Mouse (Mus musculus): ENCODE data around the gene Bicral. TPM values are rescaled to one million over a fixed set of nuclear protein-coding genes. Genes with fewer than 3 reads are reported as not detected.

Bicral gene
- total RNA-seq, 2 experiments from 2014 or later = 64.6 to 68.4 TPM

- ATAC-seq (replicated peaks; ENCODE audit: low FRiP score, poor library complexity, severe bottlenecking) = no peak
Measured at GRCm38 (mm10) chr17:46771616-46772015, 86.7 kb downstream of the Bicral start.

- ATAC-seq (replicated peaks; ENCODE audit: low FRiP score, poor library complexity, severe bottlenecking) = no peak
Measured at GRCm38 (mm10) chr17:46771025-46771424, 87.3 kb downstream of the Bicral start.

- no peak for ATAC-seq (replicated peaks; ENCODE audit: low FRiP score, poor library complexity, severe bottlenecking)
Measured at GRCm38 (mm10) chr17:46770546-46770945, 87.7 kb downstream of the Bicral start.

GRCm38 (mm10) chr17:46767868-46768267 is 90.4 kb downstream of the Bicral start:
- no peak for ATAC-seq (replicated peaks; ENCODE audit: low FRiP score, poor library complexity, severe bottlenecking)

- 0 out of 2 replicates have a peak, but pooled peaks have one; percentile 26 for ATAC-seq (replicated peaks; ENCODE audit: low FRiP score, poor library complexity, severe bottlenecking)
Measured at GRCm38 (mm10) chr17:46764916-46765315, 93.4 kb downstream of the Bicral start.

- ATAC-seq (replicated peaks; ENCODE audit: low FRiP score, poor library complexity, severe bottlenecking) = no peak
Measured at GRCm38 (mm10) chr17:46763544-46763943, 94.7 kb downstream of the Bicral start, which contains the start of gene Ptcra. Gene Ptcra (minus strand): TSS chr17:46763712.

- ATAC-seq (replicated peaks; ENCODE audit: low FRiP score, poor library complexity, severe bottlenecking) = no peak
Measured at GRCm38 (mm10) chr17:46758753-46759152, 99.5 kb downstream of the Bicral start.

GRCm38 (mm10) chr17:46751794-46752556 is 106.3 kb downstream of the Bicral start, which contains the start of gene Cnpy3:
Gene Cnpy3 (minus strand): TSS chr17:46752214.
- ATAC-seq (replicated peaks; ENCODE audit: low FRiP score, poor library complexity, severe bottlenecking) = peak; percentile 99

- ATAC-seq (replicated peaks; ENCODE audit: low FRiP score, poor library complexity, severe bottlenecking) = no peak
Measured at GRCm38 (mm10) chr17:46751056-46751793, 107.1 kb downstream of the Bicral start.

GRCm38 (mm10) chr17:46750580-46750979 is 107.7 kb downstream of the Bicral start:
- no peak for ATAC-seq (replicated peaks; ENCODE audit: low FRiP score, poor library complexity, severe bottlenecking)

GRCm38 (mm10) chr17:46749282-46749681 is 109.0 kb downstream of the Bicral start:
- no peak for ATAC-seq (replicated peaks; ENCODE audit: low FRiP score, poor library complexity, severe bottlenecking)

Other genes starting within 250 kb of the Bicral start
- not detected in 2 replicates for gene Ptk7, start 229.0 kb downstream of the Bicral start, total RNA-seq (2015; ENCODE audit: low replicate concordance)
- gene Ptk7, start 229.0 kb downstream of the Bicral start, total RNA-seq (2017; ENCODE audit: low replicate concordance) = 0.30 TPM in 1 of 2 replicates, not detected in the other
- gene Klc4, start 212.5 kb downstream of the Bicral start, total RNA-seq (2015; ENCODE audit: low replicate concordance) = 1.3 and 2.9 TPM in 2 replicates
- gene Klc4, start 212.5 kb downstream of the Bicral start, total RNA-seq (2017; ENCODE audit: low replicate concordance) = 4.5 and 5.5 TPM in 2 replicates
- 5.8 and 10.9 TPM in 2 replicates for gene Mrpl2, start 212.3 kb downstream of the Bicral start, total RNA-seq (2015; ENCODE audit: low replicate concordance)
- 12.5 and 13.3 TPM in 2 replicates for gene Mrpl2, start 212.3 kb downstream of the Bicral start, total RNA-seq (2017; ENCODE audit: low replicate concordance)
- gene Cul7, start 208.1 kb downstream of the Bicral start, total RNA-seq (2015; ENCODE audit: low replicate concordance) = 1.7 TPM in 1 of 2 replicates, not detected in the other
- 0.30 and 0.39 TPM in 2 replicates for gene Cul7, start 208.1 kb downstream of the Bicral start, total RNA-seq (2017; ENCODE audit: low replicate concordance)
- gene Rrp36, start 184.1 kb downstream of the Bicral start, total RNA-seq (2015; ENCODE audit: low replicate concordance) = 2.5 TPM in 1 of 2 replicates, not detected in the other
- 8.6 and 23.7 TPM in 2 replicates for gene Rrp36, start 184.1 kb downstream of the Bicral start, total RNA-seq (2017; ENCODE audit: low replicate concordance)
- gene Mea1, start 179.7 kb downstream of the Bicral start, total RNA-seq (2015; ENCODE audit: low replicate concordance) = 15.1 and 22.6 TPM in 2 replicates
- 4.2 and 10.9 TPM in 2 replicates for gene Mea1, start 179.7 kb downstream of the Bicral start, total RNA-seq (2017; ENCODE audit: low replicate concordance)
- 16.9 and 23.1 TPM in 2 replicates for gene Klhdc3, start 177.6 kb downstream of the Bicral start, total RNA-seq (2015; ENCODE audit: low replicate concordance)
- 5.1 and 17.2 TPM in 2 replicates for gene Klhdc3, start 177.6 kb downstream of the Bicral start, total RNA-seq (2017; ENCODE audit: low replicate concordance)
- gene Ppp2r5d, start 153.4 kb downstream of the Bicral start, total RNA-seq (2015; ENCODE audit: low replicate concordance) = 15.1 and 18.4 TPM in 2 replicates
- gene Ppp2r5d, start 153.4 kb downstream of the Bicral start, total RNA-seq (2017; ENCODE audit: low replicate concordance) = 17.1 and 22.8 TPM in 2 replicates
- gene Pex6, start 147.0 kb downstream of the Bicral start, total RNA-seq (2015; ENCODE audit: low replicate concordance) = 1.1 TPM in 1 of 2 replicates, not detected in the other
- gene Pex6, start 147.0 kb downstream of the Bicral start, total RNA-seq (2017; ENCODE audit: low replicate concordance) = 1.8 and 4.2 TPM in 2 replicates
- not detected in 2 replicates for gene Gnmt, start 129.3 kb downstream of the Bicral start, total RNA-seq (2015; ENCODE audit: low replicate concordance)
- not detected in 2 replicates for gene Gnmt, start 129.3 kb downstream of the Bicral start, total RNA-seq (2017; ENCODE audit: low replicate concordance)
- 3.4 and 3.6 TPM in 2 replicates for gene Cnpy3, start 106.3 kb downstream of the Bicral start, total RNA-seq (2015; ENCODE audit: low replicate concordance)
- 7.2 and 7.7 TPM in 2 replicates for gene Cnpy3, start 106.3 kb downstream of the Bicral start, total RNA-seq (2017; ENCODE audit: low replicate concordance)
- not detected in 2 replicates for gene Ptcra, start 94.8 kb downstream of the Bicral start, total RNA-seq (2015; ENCODE audit: low replicate concordance)
- not detected in 2 replicates for gene Ptcra, start 94.8 kb downstream of the Bicral start, total RNA-seq (2017; ENCODE audit: low replicate concordance)
- 7.2 and 15.1 TPM in 2 replicates for gene 2310039H08Rik, start 85.8 kb downstream of the Bicral start, total RNA-seq (2015; ENCODE audit: low replicate concordance)
- 1.8 and 4.2 TPM in 2 replicates for gene 2310039H08Rik, start 85.8 kb downstream of the Bicral start, total RNA-seq (2017; ENCODE audit: low replicate concordance)
- 29.9 and 35.6 TPM in 2 replicates for gene Rpl7l1, start 75.8 kb downstream of the Bicral start, total RNA-seq (2015; ENCODE audit: low replicate concordance)
- 25.2 and 69.6 TPM in 2 replicates for gene Rpl7l1, start 75.8 kb downstream of the Bicral start, total RNA-seq (2017; ENCODE audit: low replicate concordance)
- 3.2 and 7.5 TPM in 2 replicates for gene Tbcc, start 32.2 kb upstream of the Bicral start, total RNA-seq (2015; ENCODE audit: low replicate concordance)
- 1.1 and 2.7 TPM in 2 replicates for gene Tbcc, start 32.2 kb upstream of the Bicral start, total RNA-seq (2017; ENCODE audit: low replicate concordance)
- gene Prph2, start 52.0 kb upstream of the Bicral start, total RNA-seq (2015; ENCODE audit: low replicate concordance) = not detected in 2 replicates
- gene Prph2, start 52.0 kb upstream of the Bicral start, total RNA-seq (2017; ENCODE audit: low replicate concordance) = not detected in 2 replicates
- 27.8 and 73.8 TPM in 2 replicates for gene Ubr2, start 152.1 kb upstream of the Bicral start, total RNA-seq (2015; ENCODE audit: low replicate concordance)
- gene Ubr2, start 152.1 kb upstream of the Bicral start, total RNA-seq (2017; ENCODE audit: low replicate concordance) = 43.5 and 52.1 TPM in 2 replicates

Measured in erythroid progenitor cell, adult 5-6 weeks (primary cell).